Comparison of ENCODE assay signal across 28 mouse cellular contexts in the genomic region with DNA sequence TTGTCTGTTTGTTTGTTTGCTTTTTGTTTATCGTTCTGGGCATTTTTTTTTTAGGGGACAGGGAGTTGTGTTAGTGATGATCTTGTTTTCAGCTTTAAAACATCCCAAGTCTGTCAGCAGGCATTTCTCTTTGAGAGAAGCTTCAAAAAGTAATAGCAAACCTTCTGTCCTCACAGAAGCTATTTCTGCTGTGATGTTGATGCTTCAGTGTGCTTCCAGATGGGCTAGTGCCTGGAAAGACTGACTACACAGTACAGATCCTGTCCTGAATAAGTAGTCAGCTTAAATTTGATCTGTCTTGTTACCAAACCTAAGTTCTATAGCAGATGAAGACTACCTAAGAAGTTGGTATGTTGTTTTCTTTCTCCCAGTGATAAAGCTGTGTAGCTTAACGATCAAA.
"Had no signal": no experiment of that assay in that cellular context is flagged by ENCODE, and none has a peak within 500 bp of the region (broad histone marks: within the 10 kb centered on the region; RNA-seq: fewer than 3 reads in every experiment).

No protein-coding gene starts in this region.

- H3K4me1 ChIP-seq: embryonic facial prominence, embryonic 10.5 days; embryonic facial prominence, embryonic 12.5 days; embryonic facial prominence, embryonic 13.5 days; embryonic facial prominence, embryonic 15.5 days; forebrain, embryonic 10.5 days; forebrain, embryonic 12.5 days; forebrain, embryonic 13.5 days; heart, embryonic 10.5 days had no signal

- H3K4me3 ChIP-seq: embryonic facial prominence, embryonic 10.5 days; embryonic facial prominence, embryonic 12.5 days; embryonic facial prominence, embryonic 13.5 days; embryonic facial prominence, embryonic 15.5 days; erythroblast, embryonic 14.5 days; forebrain, embryonic 10.5 days; forebrain, embryonic 12.5 days; forebrain, embryonic 13.5 days; gastrocnemius, adult 2 months; heart, adult 2 months; heart, embryonic 10.5 days had no signal

- H3K27ac ChIP-seq: embryonic facial prominence, embryonic 10.5 days; embryonic facial prominence, embryonic 12.5 days; embryonic facial prominence, embryonic 13.5 days; embryonic facial prominence, embryonic 15.5 days; forebrain, embryonic 10.5 days; forebrain, embryonic 12.5 days; forebrain, embryonic 13.5 days; gastrocnemius, adult 2 months; heart, adult 2 months; heart, embryonic 10.5 days had no signal

- H3K9ac ChIP-seq: embryonic facial prominence, embryonic 12.5 days; embryonic facial prominence, embryonic 13.5 days; embryonic facial prominence, embryonic 15.5 days; forebrain, embryonic 12.5 days; forebrain, embryonic 13.5 days; forebrain, postnatal 0 days had no signal

- ATAC-seq: forebrain, embryonic 13.5 days; forebrain, embryonic 14.5 days; forebrain, embryonic 16.5 days; forebrain, postnatal 0 days had no signal

- H3K27me3 ChIP-seq: embryonic facial prominence, embryonic 12.5 days; embryonic facial prominence, embryonic 13.5 days; embryonic facial prominence, embryonic 15.5 days; forebrain, embryonic 12.5 days; forebrain, embryonic 13.5 days had no signal

- H3K36me3 ChIP-seq: embryonic facial prominence, embryonic 10.5 days; embryonic facial prominence, embryonic 12.5 days; embryonic facial prominence, embryonic 13.5 days; embryonic facial prominence, embryonic 15.5 days; forebrain, embryonic 10.5 days; forebrain, embryonic 12.5 days; heart, embryonic 10.5 days had no signal

- DNase-seq: cerebellum, adult 8-10 months; cerebellum, adult 9-10 months; cerebellum, adult 9-11 months; cerebellum, postnatal 10 days; cerebellum, postnatal 14 days; cerebellum, postnatal 25 days; cerebellum, postnatal 36 days; embryo, embryonic 11 days; forebrain, postnatal 0 days; gastrocnemius, adult 2 months; gastrocnemius, postnatal 10 days; gastrocnemius, postnatal 14 days; gastrocnemius, postnatal 36 days; heart, adult 11 months; heart, adult 18-20 months; heart, adult 2 months had no signal

- H3K9me3 ChIP-seq: embryonic facial prominence, embryonic 12.5 days; embryonic facial prominence, embryonic 13.5 days; embryonic facial prominence, embryonic 15.5 days; forebrain, embryonic 13.5 days; heart, embryonic 10.5 days had no signal

- H3K4me2 ChIP-seq: embryonic facial prominence, embryonic 12.5 days; embryonic facial prominence, embryonic 13.5 days; embryonic facial prominence, embryonic 15.5 days; forebrain, embryonic 12.5 days; forebrain, embryonic 13.5 days; heart, embryonic 11.5 days had no signal
